Mouse (Mus musculus) limb, embryonic 12.5 days (tissue): ENCODE results near the gene Slamf8. TPM values are rescaled to one million over a fixed set of nuclear protein-coding genes. Genes with fewer than 3 reads are reported as not detected.

Experiments
- polyA plus RNA-seq: library from polyadenylated mRNA; unstranded; fragments of >200 nt; fragmentation: Nextera tagmentation; extraction: Ambion mirVana; gene quantifications from 2 replicates; pipeline ENCODE4 v1.2.1, GENCODE M21; 2016

The Slamf8 gene
- polyA plus RNA-seq, 1 experiment from 2014 or later, result not detected

Other genes starting within 250 kb of the Slamf8 start
- gene Kcnj10, start 249.4 kb downstream of the Slamf8 start, polyA plus RNA-seq, result 0.04 and 0.05 TPM in 2 replicates
- gene Pigm, start 214.0 kb downstream of the Slamf8 start, polyA plus RNA-seq, result 9.3 and 9.8 TPM in 2 replicates
- gene Slamf9, start 115.2 kb downstream of the Slamf8 start, polyA plus RNA-seq, result 0.21 TPM in 1 of 2 replicates, not detected in the other
- 69.7 and 70.5 TPM in 2 replicates for gene Igsf9, start 108.8 kb downstream of the Slamf8 start, polyA plus RNA-seq
- 66.4 and 74.9 TPM in 2 replicates for gene Tagln2, start 90.5 kb downstream of the Slamf8 start, polyA plus RNA-seq
- 1.1 and 1.2 TPM in 2 replicates for gene Cfap45, start 69.8 kb downstream of the Slamf8 start, polyA plus RNA-seq
- 0.18 TPM in 1 of 2 replicates, not detected in the other for gene Vsig8, start 34.6 kb downstream of the Slamf8 start, polyA plus RNA-seq
- gene Fcrl6, start 12.0 kb upstream of the Slamf8 start, polyA plus RNA-seq, result 0.64 and 1.2 TPM in 2 replicates
- 9.5 and 9.6 TPM in 2 replicates for gene Dusp23, start 42.4 kb upstream of the Slamf8 start, polyA plus RNA-seq
- gene Crp, start 107.5 kb upstream of the Slamf8 start, polyA plus RNA-seq, result not detected in 2 replicates